Mouse (Mus musculus) heart, adult 8-10 months (tissue): ENCODE measurements around the gene Sprr4. TPM values are rescaled to one million over a fixed set of nuclear protein-coding genes. Genes with fewer than 3 reads are reported as not detected.
"Not testable (repeated sequence)": the region's sequence is repeated elsewhere in the genome, so short reads cannot be mapped to it uniquely, and the experiment has no call there.

ENCODE experiments used
- DNase-seq: peaks from one replicate; pipeline ENCODE4 v3.0.0; 2022; ENCODE audit warnings: low spot score
- total RNA-seq, 4 experiments: library from RNA; stranded (reverse); gene quantifications; 2 replicates each; pipeline ENCODE4 v1.2.4; 2022

Sprr4 gene
- not detected for total RNA-seq

DNA sequence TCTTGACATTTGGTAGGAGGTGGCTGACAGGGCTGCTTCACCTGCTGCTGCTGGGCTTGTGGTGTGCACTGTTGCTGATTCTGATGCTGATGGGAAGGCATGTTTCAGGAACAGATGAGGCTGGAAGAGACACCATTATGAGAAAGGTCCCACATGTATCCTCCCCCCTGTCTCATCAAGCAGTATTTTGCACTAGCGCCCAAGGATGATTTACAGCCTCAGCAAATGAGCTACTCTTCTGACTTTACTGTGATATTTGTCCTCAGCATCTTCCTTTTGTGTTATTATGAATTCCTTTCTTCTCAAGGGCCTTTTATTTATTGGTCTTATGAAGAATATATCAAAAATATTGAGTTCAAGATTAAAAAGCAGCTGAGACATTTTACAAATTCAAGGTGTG, at the start of gene Sprr4:
Sprr4 (minus strand) TSS at position 101 of the 400 bp plus-strand sequence.
- DNase-seq = no peak

DNA sequence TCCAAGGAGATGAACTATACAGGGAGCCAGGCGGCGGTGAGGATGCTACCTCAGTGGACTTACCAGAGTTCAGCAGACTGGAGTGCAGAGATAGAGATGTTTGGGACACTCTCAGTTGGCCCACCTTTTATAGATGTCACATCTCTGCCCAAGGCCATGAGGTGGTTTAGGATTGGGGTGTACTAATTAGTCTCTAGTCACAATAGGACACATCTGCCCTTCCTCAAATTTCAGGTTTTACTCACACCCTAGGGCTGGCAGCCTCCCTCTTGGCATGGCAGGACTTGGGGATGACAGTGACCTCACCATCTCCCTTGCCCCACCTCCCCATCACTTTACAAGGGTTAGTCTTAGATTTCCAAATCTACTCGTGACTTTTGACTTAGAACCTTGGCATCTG, 34.1 kb upstream of the Sprr4 start, which contains the start of gene 2310046K23Rik:
2310046K23Rik (minus strand) TSS at position 101 of the 400 bp plus-strand sequence.
- DNase-seq = no peak

DNA sequence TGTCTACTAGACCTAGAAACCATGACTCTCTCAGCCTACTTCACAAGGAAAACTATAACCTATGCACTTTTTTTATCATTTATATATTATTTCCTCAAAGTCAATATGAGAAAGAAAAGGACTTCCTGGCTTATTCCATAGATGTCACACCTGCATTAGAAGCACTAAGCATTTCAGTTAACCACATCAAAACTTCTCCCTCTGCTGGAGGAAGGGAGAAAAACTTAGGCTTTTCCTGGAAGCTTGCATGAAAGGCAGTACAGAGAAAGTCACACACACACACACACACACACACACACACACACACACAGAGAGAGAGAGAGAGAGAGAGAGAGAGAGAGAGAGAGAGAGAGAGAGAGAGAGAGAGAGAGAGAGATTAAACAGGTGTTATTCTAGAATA, 12.0 kb upstream of the Sprr4 start:
- DNase-seq = no peak

DNA sequence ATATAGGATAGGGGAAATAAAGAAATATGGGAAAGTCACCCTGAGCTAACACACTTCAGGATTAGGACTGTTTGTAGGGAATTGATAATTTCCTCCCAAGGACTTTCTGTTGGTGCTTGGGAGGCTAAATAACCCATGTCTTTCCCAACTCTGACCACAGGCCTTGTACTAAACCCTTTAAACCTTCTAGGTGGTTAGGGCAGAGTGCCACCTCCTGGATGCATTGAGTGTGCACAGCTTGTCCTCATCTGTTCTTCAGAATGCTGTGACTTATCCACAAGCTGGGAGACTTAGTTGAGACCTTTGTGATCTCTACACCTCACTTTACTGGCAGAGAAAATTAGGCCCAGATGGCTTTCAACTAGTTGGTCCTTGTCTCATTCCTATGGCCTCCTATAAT, 10.5 kb upstream of the Sprr4 start:
- DNase-seq = no peak

DNA sequence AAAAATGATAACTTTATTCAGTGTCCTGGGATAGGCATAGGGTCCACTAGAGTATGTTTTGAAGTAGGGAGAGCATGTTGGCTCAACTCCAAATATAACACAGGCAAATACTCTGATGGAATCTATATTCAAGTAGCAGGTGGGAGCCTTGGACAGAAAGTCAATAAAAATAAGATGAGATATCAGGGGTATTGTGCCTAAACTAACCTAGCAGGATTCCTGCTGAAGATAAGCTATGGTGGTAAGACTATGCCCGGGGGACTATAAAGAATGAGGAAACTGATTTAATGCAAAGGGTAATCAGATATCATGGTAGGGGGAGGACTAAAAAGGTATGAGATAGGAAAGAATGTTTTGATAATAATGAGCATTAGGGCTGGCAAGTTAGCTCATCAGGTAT, 7.9 kb upstream of the Sprr4 start:
- no peak for DNase-seq

DNA sequence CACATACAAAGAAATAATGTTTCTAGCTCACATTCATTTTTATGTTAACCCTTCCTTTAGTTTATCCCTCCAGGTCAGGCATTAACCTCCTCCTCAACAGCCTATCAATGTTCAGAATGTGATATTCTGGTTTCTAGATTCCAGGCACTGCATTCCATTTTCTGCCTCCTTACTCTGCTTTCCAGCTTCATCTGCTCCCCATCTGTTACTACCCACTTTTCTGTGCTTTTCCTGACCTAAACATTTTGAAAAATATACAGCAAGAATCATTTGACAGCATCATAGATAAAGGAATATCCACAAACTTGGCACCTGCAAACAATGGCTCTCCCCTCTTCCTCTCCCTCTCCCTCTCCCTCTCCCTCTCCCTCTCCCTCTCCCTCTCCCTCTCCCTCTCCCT, 3.2 kb upstream of the Sprr4 start:
- DNase-seq = no peak

DNA sequence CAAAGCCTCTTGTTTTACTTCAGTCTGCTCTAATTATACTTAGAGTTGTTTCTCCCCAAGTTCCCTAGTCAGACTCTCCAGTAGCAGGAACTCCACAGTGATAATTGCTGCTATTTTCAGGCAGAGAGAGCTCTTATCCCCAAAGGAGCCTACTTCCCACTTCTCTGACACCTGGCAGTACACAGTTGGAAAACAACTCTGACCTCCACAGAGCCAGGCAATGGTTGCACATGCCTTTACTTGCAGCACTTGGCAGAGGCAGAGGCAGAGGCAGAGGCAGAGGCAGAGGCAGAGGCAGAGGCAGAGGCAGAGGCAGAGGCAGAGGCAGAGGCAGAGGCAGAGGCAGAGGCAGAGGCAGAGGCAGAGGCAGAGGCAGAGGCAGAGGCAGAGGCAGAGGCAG, 10.0 kb downstream of the Sprr4 start:
- DNase-seq = peak; percentile 1

DNA sequence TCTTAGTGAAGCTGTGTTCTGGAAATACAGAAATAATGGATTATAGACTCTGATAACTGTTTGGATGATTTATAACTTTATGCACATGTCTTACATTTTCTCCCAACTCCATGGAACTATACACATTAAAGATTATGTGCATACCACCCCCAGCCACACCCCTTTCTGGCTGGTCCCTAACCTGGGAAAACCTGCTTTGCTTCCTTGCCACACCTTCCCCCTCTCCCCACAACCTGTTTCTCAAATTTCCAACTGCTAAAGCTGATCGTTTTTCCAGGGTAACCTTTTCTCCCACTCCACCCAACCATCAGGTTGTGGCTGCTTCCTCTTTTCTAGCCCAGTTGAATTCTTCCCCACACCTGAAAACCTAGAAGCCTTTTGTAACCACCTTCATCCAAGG, 14.0 kb downstream of the Sprr4 start:
- DNase-seq = no peak

DNA sequence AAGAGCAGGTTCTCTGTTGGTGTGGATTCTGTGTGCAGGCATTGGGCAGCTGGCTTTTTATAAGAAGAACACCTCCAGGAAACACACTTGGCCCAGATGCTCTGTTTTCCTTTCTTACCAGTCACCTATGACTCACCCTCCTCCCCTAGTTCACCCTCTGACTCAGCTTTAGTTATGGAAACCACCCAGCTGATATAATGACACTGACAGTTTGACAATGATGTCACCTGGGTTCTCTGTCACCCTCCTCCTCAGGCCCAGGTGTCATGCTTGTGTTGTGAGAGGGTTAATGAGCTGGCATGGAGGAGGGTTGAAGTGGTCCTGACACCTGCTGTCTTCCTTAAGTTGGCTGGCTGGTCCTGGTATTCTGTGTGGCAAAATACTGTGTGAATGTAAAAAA, 14.4 kb downstream of the Sprr4 start, which contains the start of gene Sprr1a:
Sprr1a (minus strand) TSS at position 33 of the 400 bp plus-strand sequence.
- DNase-seq = no peak

DNA sequence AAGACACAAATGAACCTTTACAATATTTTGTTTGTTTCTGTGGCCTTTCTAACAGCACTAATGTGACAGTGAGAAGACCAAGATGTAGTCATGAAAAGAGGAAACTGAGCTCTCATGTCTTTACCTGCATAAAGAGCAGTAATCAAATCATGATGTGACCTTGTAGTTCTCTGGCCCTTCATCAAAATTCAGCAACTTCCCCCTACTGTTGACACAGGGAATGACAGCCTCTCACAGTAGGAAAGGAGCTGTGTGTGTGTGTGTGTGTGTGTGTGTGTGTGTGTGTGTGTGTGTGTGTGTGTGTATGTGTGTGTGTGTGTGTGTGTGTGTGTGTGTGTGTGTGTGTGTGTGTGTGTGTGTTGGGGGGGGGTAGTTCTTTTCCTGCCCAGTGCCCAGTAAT, 19.0 kb downstream of the Sprr4 start:
- not testable (repeated sequence) for DNase-seq

DNA sequence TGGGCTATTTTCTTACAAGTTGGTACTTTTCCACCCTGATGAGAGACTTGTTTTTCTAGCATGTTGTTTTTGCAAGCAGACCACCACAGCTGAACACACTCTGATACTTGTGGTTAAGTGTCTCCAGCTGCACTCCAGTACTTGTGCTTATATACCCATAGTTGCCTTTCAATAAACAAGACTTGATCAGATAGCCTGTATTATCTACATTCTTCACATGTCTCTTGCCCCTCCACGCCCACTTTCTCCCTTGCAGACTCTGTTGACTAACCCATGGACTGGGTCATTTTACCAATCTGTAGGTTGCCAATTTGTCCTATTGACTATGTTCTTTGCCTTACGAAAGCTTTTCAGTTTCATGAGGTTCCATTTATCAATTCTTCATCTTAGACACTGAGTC, 30.2 kb downstream of the Sprr4 start:
- DNase-seq = no peak

DNA sequence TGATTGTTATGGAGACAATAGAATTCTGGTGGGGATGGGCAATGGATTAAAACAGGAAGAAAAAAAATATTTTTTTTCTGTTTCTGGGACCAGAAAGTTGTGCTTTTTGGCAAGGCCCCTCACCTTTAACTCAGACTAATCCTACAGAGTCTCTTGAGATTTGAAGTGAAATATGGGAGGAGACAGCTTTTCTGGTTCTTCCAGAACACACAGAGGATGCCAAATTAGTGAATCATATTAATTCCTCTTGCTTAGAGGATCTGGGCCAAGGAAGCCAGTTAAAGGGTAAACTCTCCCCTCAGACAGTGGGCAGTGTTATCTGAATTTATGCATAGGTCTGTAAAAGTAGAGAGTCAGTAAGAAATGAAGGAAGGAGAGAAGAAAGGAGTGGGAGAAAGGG, 32.9 kb downstream of the Sprr4 start:
- DNase-seq = no peak

DNA sequence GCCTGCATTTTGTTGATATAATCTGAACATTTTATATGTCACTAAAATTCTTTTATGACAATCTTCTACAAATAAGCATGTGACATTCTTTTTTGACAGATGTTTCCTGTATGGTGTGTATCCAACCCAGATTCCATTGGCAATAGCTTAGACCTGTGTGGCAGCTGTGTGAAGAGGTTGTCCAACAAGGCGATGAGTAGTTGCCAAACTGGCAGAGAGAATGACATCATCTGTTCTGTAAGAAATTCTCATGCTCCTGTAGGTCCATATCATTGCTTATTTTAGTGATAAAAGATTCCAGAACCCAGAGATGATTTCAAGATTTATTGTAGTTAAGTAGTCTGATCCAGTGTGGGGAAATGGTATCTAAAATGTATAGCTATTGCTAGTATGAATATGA, 33.7 kb downstream of the Sprr4 start:
- no peak for DNase-seq

DNA sequence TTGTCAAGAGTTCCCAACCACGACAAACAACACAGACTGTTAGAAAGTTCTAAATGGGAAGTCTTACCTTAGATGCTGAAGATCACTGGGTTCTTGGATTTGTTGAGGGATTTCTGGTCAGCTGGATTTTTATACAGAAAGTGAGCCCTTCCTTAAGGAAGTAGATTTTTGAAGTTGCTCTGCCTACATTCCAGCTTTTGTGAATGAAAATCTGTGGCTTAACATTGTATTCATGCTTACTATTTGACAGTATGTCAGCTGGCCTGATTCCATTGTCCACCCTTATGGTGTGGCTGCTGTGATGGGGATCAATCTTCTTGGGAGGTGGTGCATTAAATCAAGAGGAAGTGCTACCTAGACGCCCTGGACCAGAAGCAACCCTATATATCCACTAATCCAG, 41.7 kb downstream of the Sprr4 start, which contains the start of gene Sprr3:
Sprr3 (minus strand) TSS at position 101 of the 400 bp plus-strand sequence.
- no peak for DNase-seq

DNA sequence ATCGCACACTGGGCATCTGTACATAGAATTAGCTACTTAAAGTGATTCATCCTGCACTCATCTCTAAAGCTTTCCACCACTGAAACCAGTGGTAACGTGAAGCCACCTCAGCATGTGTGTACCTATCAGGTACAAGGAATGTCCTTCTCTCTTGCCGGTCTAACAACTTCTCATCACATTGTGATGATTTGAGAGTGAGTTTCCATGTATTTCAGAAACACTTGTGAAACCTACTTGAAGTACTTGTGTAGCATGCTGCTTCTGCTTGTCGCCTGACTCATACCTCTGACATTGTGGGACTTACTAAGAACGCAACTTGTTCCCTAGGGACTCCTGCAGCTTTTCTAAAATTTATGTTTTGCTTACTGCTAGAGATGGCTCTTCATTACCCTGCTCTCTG, 45.1 kb downstream of the Sprr4 start:
- no peak for DNase-seq

Other genes starting within 250 kb of the Sprr4 start
- not detected for gene Sprr2a3, start 215.1 kb downstream of the Sprr4 start, total RNA-seq
- gene Sprr2b, start 183.9 kb downstream of the Sprr4 start, total RNA-seq = not detected
- not detected for gene Sprr2d, start 161.4 kb downstream of the Sprr4 start, total RNA-seq
- gene Sprr2e, start 148.3 kb downstream of the Sprr4 start, total RNA-seq = not detected
- gene Sprr2f, start 135.3 kb downstream of the Sprr4 start, total RNA-seq = not detected
- not detected for gene Sprr2h, start 114.8 kb downstream of the Sprr4 start, total RNA-seq
- not detected for gene Sprr2i, start 92.5 kb downstream of the Sprr4 start, total RNA-seq
- not detected for gene Sprr2j-ps, start 82.4 kb downstream of the Sprr4 start, total RNA-seq
- gene Gm9774, start 71.1 kb downstream of the Sprr4 start, total RNA-seq = 1 to 10 TPM in 3 of 4 experiments, not detected in 1; 1.4 to 3.1 (median 2.9) TPM
- not detected for gene Sprr2k, start 67.9 kb downstream of the Sprr4 start, total RNA-seq
- gene Sprr1b, start 61.7 kb downstream of the Sprr4 start, total RNA-seq = not detected
- not detected for gene Sprr3, start 41.8 kb downstream of the Sprr4 start, total RNA-seq
- gene Sprr1a, start 14.6 kb downstream of the Sprr4 start, total RNA-seq = under 1 TPM in 3 of 4 experiments, not detected in 1; 0.35 to 0.69 (median 0.41) TPM
- gene 2310046K23Rik, start 34.0 kb upstream of the Sprr4 start, total RNA-seq = not detected
- not detected for gene Ivl, start 73.2 kb upstream of the Sprr4 start, total RNA-seq
- not detected for gene Smcp, start 88.5 kb upstream of the Sprr4 start, total RNA-seq
- gene 2210017I01Rik, start 107.0 kb upstream of the Sprr4 start, total RNA-seq = not detected
- gene Lce6a, start 121.2 kb upstream of the Sprr4 start, total RNA-seq = not detected
- not detected for gene Lce1a1, start 147.8 kb upstream of the Sprr4 start, total RNA-seq
- not detected for gene Lce1b, start 156.4 kb upstream of the Sprr4 start, total RNA-seq
- gene Lce1a2, start 169.8 kb upstream of the Sprr4 start, total RNA-seq = not detected
- not detected for gene Lce1c, start 178.8 kb upstream of the Sprr4 start, total RNA-seq
- not detected for gene Lce1d, start 186.7 kb upstream of the Sprr4 start, total RNA-seq
- gene Lce1e, start 208.6 kb upstream of the Sprr4 start, total RNA-seq = not detected
- not detected for gene Lce1f, start 219.9 kb upstream of the Sprr4 start, total RNA-seq
- not detected for gene Gm38119, start 238.6 kb upstream of the Sprr4 start, total RNA-seq